Mouse (Mus musculus) frontal cortex, adult (tissue): ENCODE measurements at regions not wholly inside any gene's neighbourhood (a gene's known extent, or its start where the extent isn't known, plus 50 kb on each side); places are given as distances from the start of the nearest gene placed in this dataset.
A peak's percentile ranks its signal among the peaks of the same experiment; 100 is the strongest.

Source experiments
- ATAC-seq: cut with Nextera tagmentation; 2 replicates; pipeline ENCODE4 v1.9.2; 2017; ENCODE audit warnings: mild to moderate bottlenecking, moderate library complexity, mixed read lengths; ENCODE audit not compliant: low TSS enrichment

GRCm38 (mm10) chr1:104424796-104425195 is 343.5 kb upstream of the Cdh20 start:
- no peak for ATAC-seq

DNA sequence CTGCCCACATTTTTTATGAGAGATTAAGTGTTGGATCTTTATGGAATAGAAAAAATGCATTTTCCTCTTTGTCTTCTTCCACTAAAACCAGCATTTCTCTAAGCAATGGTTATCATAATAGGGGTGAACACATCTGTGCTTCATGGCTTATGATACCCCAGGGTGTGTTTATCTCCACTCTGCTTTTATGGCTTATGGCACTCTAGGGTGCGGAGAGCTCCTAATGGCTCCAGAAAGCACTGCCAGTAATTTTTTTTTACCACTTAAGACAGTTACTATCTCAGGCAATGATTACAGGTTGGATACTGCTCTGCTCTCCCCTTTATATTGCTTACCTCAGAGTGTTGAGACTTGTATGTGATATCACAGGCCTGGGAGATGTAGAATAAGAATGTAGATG is 343.0 kb upstream of the Cdh20 start:
- no peak for ATAC-seq

GRCm38 (mm10) chr1:104449678-104450077 is 318.7 kb upstream of the Cdh20 start:
- no peak for ATAC-seq

- ATAC-seq, result no peak
These were observed 299.8 kb upstream of the Cdh20 start for GRCm38 (mm10) chr1:104468571-104468970.

- peak; percentile 67; the same call in 1 of the 2 replicates for ATAC-seq
These were observed 288.6 kb upstream of the Cdh20 start for GRCm38 (mm10) chr1:104479757-104480156.
